Mouse (Mus musculus): ENCODE results near the gene Adcy2. TPM values are rescaled to one million over a fixed set of nuclear protein-coding genes. Genes with fewer than 3 reads are reported as not detected.
A peak's percentile ranks its signal among the peaks of the same experiment; 100 is the strongest.

Adcy2 gene
- polyA plus RNA-seq, 1 experiment from 2014 or later = 9.4 TPM

DNA sequence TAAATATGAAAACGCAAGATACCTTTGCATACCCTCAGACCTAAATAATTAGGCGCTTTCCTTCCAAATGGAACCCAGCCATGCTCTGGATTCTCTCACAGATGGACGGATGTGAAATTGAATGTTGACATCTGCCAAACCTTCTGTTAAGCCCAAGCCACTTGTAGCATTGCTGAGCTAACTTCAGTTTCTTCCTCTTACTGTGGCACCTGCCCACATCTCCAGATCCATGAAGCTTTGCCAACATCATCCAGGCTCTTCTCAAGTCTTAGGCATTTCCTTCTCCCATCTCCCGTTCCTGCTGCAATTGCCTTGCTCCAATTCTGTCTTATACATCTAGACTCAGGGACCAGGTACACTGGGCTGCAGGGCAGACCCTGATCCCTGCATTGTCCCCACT, 6.8 kb upstream of the Adcy2 start:
- no peak overlapping the region for H3K9ac ChIP-seq (ENCODE audit: low read depth, low read length)

GRCm38 (mm10) chr13:69004406-69004805, 5.1 kb upstream of the Adcy2 start:
- Histone ChIP-seq H3K9ac (ENCODE audit: low read depth, low read length) (no peak overlapping the region), H3K27me3 (ENCODE audit: control insufficient read depth, insufficient read depth, low read length) (no peaks in the 10 kb centered on the region), H3K27ac (ENCODE audit: low read depth, low read length) (no peak overlapping the region), H3K36me3 (ENCODE audit: control insufficient read depth, insufficient read depth, low read length) (no peaks in the 10 kb centered on the region), H3K4me1 (ENCODE audit: control insufficient read depth, insufficient read depth, low read length) (no peaks in the 10 kb centered on the region), H3K4me3 (ENCODE audit: low read length) (no peak overlapping the region), H3K9me3 (ENCODE audit: control insufficient read depth, low read length) (no peaks in the 10 kb centered on the region), H3K4me2 (replicated peaks; ENCODE audit: low read depth, low read length) (no peak overlapping the region)
- ATAC-seq (ENCODE audit: low FRiP score, low TSS enrichment) = no peak
- 74% methylated on average over 4 of the region's 4 CpGs for WGBS

More for the DNA sequence above, 6.8 kb upstream of the Adcy2 start:
- Histone ChIP-seq H3K9me3 (ENCODE audit: control insufficient read depth, low read length) (no peaks in the 10 kb centered on the region), H3K4me2 (replicated peaks; ENCODE audit: low read depth, low read length) (no peak overlapping the region), H3K36me3 (ENCODE audit: control insufficient read depth, insufficient read depth, low read length) (no peaks in the 10 kb centered on the region), H3K4me3 (ENCODE audit: low read length) (no peak overlapping the region), H3K4me1 (ENCODE audit: control insufficient read depth, insufficient read depth, low read length) (no peaks in the 10 kb centered on the region), H3K27me3 (ENCODE audit: control insufficient read depth, insufficient read depth, low read length) (no peaks in the 10 kb centered on the region), H3K27ac (ENCODE audit: low read depth, low read length) (no peak overlapping the region)
- 84% methylated on average over 4 of the region's 4 CpGs for WGBS
- no peak for ATAC-seq (ENCODE audit: low FRiP score, low TSS enrichment)

DNA sequence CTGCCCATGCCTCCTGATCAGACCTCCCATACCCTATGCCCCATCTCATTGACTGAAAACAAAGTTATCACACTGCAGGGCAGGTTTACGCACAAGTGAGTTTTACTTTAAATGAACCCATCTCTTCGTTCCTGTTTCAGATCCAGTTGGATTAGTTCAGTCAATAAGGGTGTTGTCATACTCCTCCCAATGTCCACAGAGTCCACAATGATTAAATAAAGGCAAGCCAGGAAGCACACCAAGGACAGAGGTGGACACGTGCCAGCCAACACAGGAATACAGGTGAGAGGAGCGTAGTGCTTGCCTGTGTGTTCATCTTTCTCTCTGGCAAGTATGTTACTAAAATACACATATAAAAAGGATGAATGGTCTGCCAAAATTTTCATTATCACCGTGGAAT, 3.3 kb upstream of the Adcy2 start:
- Histone ChIP-seq H3K4me3 (ENCODE audit: low read length) (no peak overlapping the region), H3K9ac (ENCODE audit: low read depth, low read length) (no peak overlapping the region), H3K9me3 (ENCODE audit: control insufficient read depth, low read length) (no peaks in the 10 kb centered on the region), H3K27ac (ENCODE audit: low read depth, low read length) (no peak overlapping the region), H3K4me1 (ENCODE audit: control insufficient read depth, insufficient read depth, low read length) (no peaks in the 10 kb centered on the region), H3K4me2 (replicated peaks; ENCODE audit: low read depth, low read length) (no peak overlapping the region), H3K36me3 (ENCODE audit: control insufficient read depth, insufficient read depth, low read length) (no peaks in the 10 kb centered on the region), H3K27me3 (ENCODE audit: control insufficient read depth, insufficient read depth, low read length) (no peaks in the 10 kb centered on the region)
- no peak for ATAC-seq (ENCODE audit: low FRiP score, low TSS enrichment)
- WGBS = 71% methylated on average over 5 of the region's 5 CpGs

- Histone ChIP-seq H3K27ac (ENCODE audit: low read depth, low read length) (no peak overlapping the region), H3K36me3 (ENCODE audit: control insufficient read depth, insufficient read depth, low read length) (no peaks in the 10 kb centered on the region), H3K4me2 (replicated peaks; ENCODE audit: low read depth, low read length) (no peak overlapping the region), H3K9me3 (ENCODE audit: control insufficient read depth, low read length) (no peaks in the 10 kb centered on the region), H3K4me3 (ENCODE audit: low read length) (no peak overlapping the region), H3K4me1 (ENCODE audit: control insufficient read depth, insufficient read depth, low read length) (no peaks in the 10 kb centered on the region), H3K9ac (ENCODE audit: low read depth, low read length) (no peak overlapping the region), H3K27me3 (ENCODE audit: control insufficient read depth, insufficient read depth, low read length) (no peaks in the 10 kb centered on the region)
- 25% methylated on average over 4 of the region's 4 CpGs for WGBS
- no peak for ATAC-seq (ENCODE audit: low FRiP score, low TSS enrichment)
Measured at GRCm38 (mm10) chr13:69002173-69002572, 2.8 kb upstream of the Adcy2 start.

DNA sequence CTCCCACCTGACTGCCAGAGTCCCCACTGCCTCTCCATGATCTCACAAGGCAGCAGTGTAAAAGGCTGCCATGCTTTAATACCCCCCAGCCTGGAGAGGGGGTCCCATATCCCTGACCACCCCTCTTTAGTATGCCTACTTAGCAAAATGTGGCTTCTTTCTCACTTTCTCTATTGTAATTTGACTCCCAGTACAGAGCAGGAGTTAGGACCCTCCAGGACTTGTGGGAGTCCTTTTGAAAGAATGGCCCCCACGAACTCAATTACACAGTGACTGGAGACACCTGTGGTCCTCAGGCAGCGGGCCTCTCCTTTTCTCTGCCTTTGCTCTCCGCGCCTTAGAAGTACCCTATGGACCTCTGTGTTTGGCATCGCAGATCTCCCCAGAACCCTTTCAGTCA, 485 bp upstream of the Adcy2 start:
- H3K4me1 ChIP-seq (ENCODE audit: control insufficient read depth, insufficient read depth, low read length) = no peaks in the 10 kb centered on the region
- peak overlapping the region; percentile 88 for H3K4me2 ChIP-seq (replicated peaks; ENCODE audit: low read depth, low read length)
- peak overlapping the region; percentile 56 for H3K4me3 ChIP-seq (ENCODE audit: low read length)
- peak; percentile 49 for ATAC-seq (ENCODE audit: low FRiP score, low TSS enrichment)
- no peaks in the 10 kb centered on the region for H3K9me3 ChIP-seq (ENCODE audit: control insufficient read depth, low read length)
- no peaks in the 10 kb centered on the region; the same call in 1 of the 2 replicates for H3K27me3 ChIP-seq (ENCODE audit: control insufficient read depth, insufficient read depth, low read length)
- H3K27ac ChIP-seq (ENCODE audit: low read depth, low read length) = no peak overlapping the region; the same call in 1 of the 2 replicates
- peak overlapping the region; percentile 79 for H3K9ac ChIP-seq (ENCODE audit: low read depth, low read length)
- H3K36me3 ChIP-seq (ENCODE audit: control insufficient read depth, insufficient read depth, low read length) = no peaks in the 10 kb centered on the region
- 22% methylated on average over 5 of the region's 5 CpGs for WGBS

DNA sequence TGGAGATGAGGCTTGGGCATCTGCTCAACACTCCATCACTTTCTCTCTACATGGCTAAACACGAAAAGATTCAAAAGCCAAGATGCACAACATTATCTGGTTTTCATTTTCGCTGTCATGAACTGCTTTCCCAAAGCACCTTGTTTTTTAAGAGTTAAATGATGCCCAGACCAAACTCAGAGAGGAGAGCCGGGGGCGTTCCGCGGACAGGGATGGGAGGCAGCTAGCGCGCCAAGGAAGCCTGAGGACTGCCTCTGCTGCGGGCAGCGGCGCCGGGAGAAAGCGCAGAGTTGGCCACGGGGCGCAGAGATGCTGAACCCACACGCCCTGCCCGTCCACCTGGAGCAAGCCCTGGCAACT, 803 bp downstream of the Adcy2 start:
- no peaks in the 10 kb centered on the region for H3K9me3 ChIP-seq (ENCODE audit: control insufficient read depth, low read length)
- under 1% methylated on average over 17 of the region's 17 CpGs for WGBS
- H3K27ac ChIP-seq (ENCODE audit: low read depth, low read length) = no peak overlapping the region; the same call in 1 of the 2 replicates
- no peaks in the 10 kb centered on the region for H3K36me3 ChIP-seq (ENCODE audit: control insufficient read depth, insufficient read depth, low read length)
- peak overlapping the region; percentile 56 for H3K4me3 ChIP-seq (ENCODE audit: low read length)
- H3K4me1 ChIP-seq (ENCODE audit: control insufficient read depth, insufficient read depth, low read length) = no peaks in the 10 kb centered on the region
- peak overlapping the region; percentile 79 for H3K9ac ChIP-seq (ENCODE audit: low read depth, low read length)
- H3K4me2 ChIP-seq (replicated peaks; ENCODE audit: low read depth, low read length) = peak overlapping the region; percentile 88
- no peaks in the 10 kb centered on the region; the same call in 1 of the 2 replicates for H3K27me3 ChIP-seq (ENCODE audit: control insufficient read depth, insufficient read depth, low read length)
- no peak for ATAC-seq (ENCODE audit: low FRiP score, low TSS enrichment)

DNA sequence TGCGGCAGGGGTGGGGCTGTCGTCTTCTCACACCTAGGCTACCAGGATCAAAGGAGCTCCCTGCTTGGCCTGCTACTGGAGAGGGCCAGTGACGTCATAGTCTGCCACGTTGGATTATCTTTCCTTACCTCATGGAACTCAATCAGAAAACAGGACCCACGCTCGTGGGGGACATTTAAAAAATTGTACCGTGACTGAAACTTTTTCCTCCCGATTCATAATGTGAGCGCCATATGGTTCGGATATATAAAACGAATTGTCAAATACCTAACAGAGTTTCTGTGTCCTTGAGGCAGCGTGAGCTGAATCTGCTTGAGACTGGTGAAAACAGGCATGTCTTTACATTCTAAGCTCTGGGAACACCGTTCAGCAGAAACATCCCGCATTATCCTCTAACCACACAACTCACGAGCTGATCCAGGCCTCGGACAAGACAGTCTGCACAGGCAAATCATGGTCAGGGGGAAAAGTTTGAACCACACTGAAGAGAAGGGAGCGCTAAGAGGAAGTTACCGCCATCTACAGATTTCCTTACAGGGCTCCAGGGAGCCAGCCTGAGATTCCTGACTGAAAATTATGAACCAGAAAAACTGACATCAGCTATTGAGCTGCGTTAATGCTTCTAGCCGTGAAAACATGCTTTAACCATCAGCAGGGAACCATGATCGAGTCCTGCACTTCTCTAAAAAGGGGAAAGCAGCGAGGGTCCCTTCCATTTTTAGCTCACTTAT, 1.4 kb downstream of the Adcy2 start:
- Histone ChIP-seq H3K27ac (ENCODE audit: low read depth, low read length) (no peak overlapping the region; the same call in 1 of the 2 replicates), H3K4me2 (replicated peaks; ENCODE audit: low read depth, low read length) (peak overlapping the region; percentile 88), H3K27me3 (ENCODE audit: control insufficient read depth, insufficient read depth, low read length) (no peaks in the 10 kb centered on the region; the same call in 1 of the 2 replicates), H3K36me3 (ENCODE audit: control insufficient read depth, insufficient read depth, low read length) (no peaks in the 10 kb centered on the region), H3K4me1 (ENCODE audit: control insufficient read depth, insufficient read depth, low read length) (no peaks in the 10 kb centered on the region), H3K9ac (ENCODE audit: low read depth, low read length) (peak overlapping the region; percentile 79), H3K9me3 (ENCODE audit: control insufficient read depth, low read length) (no peaks in the 10 kb centered on the region), H3K4me3 (ENCODE audit: low read length) (peak overlapping the region; percentile 56)
- 6% methylated on average over 22 of the region's 22 CpGs for WGBS
- ATAC-seq (ENCODE audit: low FRiP score, low TSS enrichment) = no peak

- peak overlapping the region; percentile 88 for H3K4me2 ChIP-seq (replicated peaks; ENCODE audit: low read depth, low read length)
- no peaks in the 10 kb centered on the region; the same call in 1 of the 2 replicates for H3K27me3 ChIP-seq (ENCODE audit: control insufficient read depth, insufficient read depth, low read length)
- H3K9ac ChIP-seq (ENCODE audit: low read depth, low read length) = no peak overlapping the region
- H3K4me1 ChIP-seq (ENCODE audit: control insufficient read depth, insufficient read depth, low read length) = no peaks in the 10 kb centered on the region
- peak overlapping the region; percentile 56 for H3K4me3 ChIP-seq (ENCODE audit: low read length)
- 13% methylated on average over 10 of the region's 10 CpGs for WGBS
- H3K9me3 ChIP-seq (ENCODE audit: control insufficient read depth, low read length) = no peaks in the 10 kb centered on the region
- no peak for ATAC-seq (ENCODE audit: low FRiP score, low TSS enrichment)
- H3K36me3 ChIP-seq (ENCODE audit: control insufficient read depth, insufficient read depth, low read length) = no peaks in the 10 kb centered on the region
- H3K27ac ChIP-seq (ENCODE audit: low read depth, low read length) = no peak overlapping the region
Measured at GRCm38 (mm10) chr13:68997386-68997785, 2.0 kb downstream of the Adcy2 start.

DNA sequence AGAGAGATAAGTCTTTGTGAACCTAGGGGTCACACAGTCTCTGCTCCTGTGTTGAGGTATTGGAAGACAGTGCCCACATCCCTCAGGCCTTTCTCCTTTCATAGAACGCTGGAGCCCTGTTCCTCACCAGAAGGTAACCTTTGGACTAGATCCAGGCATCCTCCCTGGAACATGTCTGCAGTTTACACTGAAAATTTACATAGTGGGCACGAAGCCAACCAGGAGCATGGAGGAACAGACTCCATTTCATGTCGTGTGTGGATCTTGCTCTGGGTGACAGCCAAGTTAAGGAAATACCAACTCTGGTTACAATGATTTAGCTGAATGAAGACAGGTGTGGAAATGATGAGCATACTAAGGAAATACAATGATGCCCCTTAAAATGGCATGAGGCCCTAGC, 2.7 kb downstream of the Adcy2 start:
- Histone ChIP-seq H3K27me3 (ENCODE audit: control insufficient read depth, insufficient read depth, low read length) (no peaks in the 10 kb centered on the region; the same call in 1 of the 2 replicates), H3K4me2 (replicated peaks; ENCODE audit: low read depth, low read length) (no peak overlapping the region; the same call in 1 of the 2 replicates), H3K9me3 (ENCODE audit: control insufficient read depth, low read length) (no peaks in the 10 kb centered on the region), H3K9ac (ENCODE audit: low read depth, low read length) (no peak overlapping the region), H3K4me3 (ENCODE audit: low read length) (no peak overlapping the region), H3K27ac (ENCODE audit: low read depth, low read length) (no peak overlapping the region), H3K36me3 (ENCODE audit: control insufficient read depth, insufficient read depth, low read length) (no peaks in the 10 kb centered on the region), H3K4me1 (ENCODE audit: control insufficient read depth, insufficient read depth, low read length) (no peaks in the 10 kb centered on the region)
- no peak for ATAC-seq (ENCODE audit: low FRiP score, low TSS enrichment)
- 55% methylated on average over 3 of the region's 3 CpGs for WGBS
